Mouse (Mus musculus) myocyte (in vitro differentiated cells): ENCODE data around the gene Hcrt.

Source experiments
- CEBPB ChIP-seq: IDR thresholded peaks from 2 replicates; pipeline ENCODE4 v1.6.1; 2011; ENCODE audit warnings: mild to moderate bottlenecking, moderate library complexity; ENCODE audit not compliant: poor library complexity, insufficient read depth, severe bottlenecking
- E2F4 ChIP-seq: IDR thresholded peaks from one replicate; pipeline ENCODE4 v1.6.1; 2011; ENCODE audit warnings: mild to moderate bottlenecking, control low read depth, moderate library complexity; ENCODE audit not compliant: insufficient read depth
- MAX ChIP-seq: IDR thresholded peaks from one replicate; pipeline ENCODE4 v1.6.1; 2011; ENCODE audit warnings: low read depth, mild to moderate bottlenecking, control low read depth
- MYOD1 ChIP-seq, 3 experiments: IDR thresholded peaks; one replicate each; pipeline ENCODE4 v1.6.1; 2011; ENCODE audit warnings: control low read depth in 2 of 3, low read depth in 2 of 3, mild to moderate bottlenecking in 2 of 3, moderate library complexity in 1 of 3; ENCODE audit not compliant: insufficient read length in 2 of 3, control insufficient read depth in 1 of 3
- MYOG ChIP-seq, 3 experiments: IDR thresholded peaks; one replicate each; pipeline ENCODE4 v1.6.1; 2011; ENCODE audit warnings: control low read depth in 2 of 3, low read depth in 2 of 3, mild to moderate bottlenecking in 2 of 3; ENCODE audit not compliant: insufficient read length in 2 of 3, control insufficient read depth in 1 of 3, insufficient read depth in 1 of 3
- POLR2A ChIP-seq: IDR thresholded peaks from one replicate; pipeline ENCODE4 v1.6.1; 2011; ENCODE audit warnings: low read depth, mild to moderate bottlenecking, control low read depth, moderate library complexity; ENCODE audit not compliant: insufficient read length
- POLR2AphosphoS2 ChIP-seq: IDR thresholded peaks from one replicate; pipeline ENCODE4 v1.6.1; 2011; ENCODE audit warnings: low read depth, control low read depth; ENCODE audit not compliant: insufficient read length
- REST ChIP-seq: IDR thresholded peaks from one replicate; pipeline ENCODE4 v1.6.1; 2011; ENCODE audit warnings: mild to moderate bottlenecking, control low read depth, moderate library complexity; ENCODE audit not compliant: insufficient read depth, insufficient read length
- SRF ChIP-seq: IDR thresholded peaks from one replicate; pipeline ENCODE4 v1.6.1; 2011; ENCODE audit warnings: low read depth; ENCODE audit not compliant: control insufficient read depth, insufficient read length
- TCF12 ChIP-seq: IDR thresholded peaks from one replicate; pipeline ENCODE4 v1.6.1; 2011; ENCODE audit warnings: mild to moderate bottlenecking, control low read depth; ENCODE audit not compliant: poor library complexity, insufficient read depth, severe bottlenecking
- TCF3 ChIP-seq: IDR thresholded peaks from one replicate; pipeline ENCODE4 v1.6.1; 2011; ENCODE audit warnings: low read depth, control low read depth; ENCODE audit not compliant: insufficient read length
- USF1 ChIP-seq: IDR thresholded peaks from one replicate; pipeline ENCODE4 v1.6.1; 2011; ENCODE audit warnings: low read depth, mild to moderate bottlenecking, control low read depth, moderate library complexity

- no peak for TF ChIP-seq MAX
- no peak for TF ChIP-seq POLR2A
- no peak for TF ChIP-seq MYOD1 (IDR thresholded peaks at IDR 0.05; ENCODE audit: control insufficient read depth in 1 of 3, insufficient read length in 2 of 3, low read depth in 2 of 3)
- TF ChIP-seq USF1: no peak
- peak; percentile 10 for TF ChIP-seq POLR2AphosphoS2
- TF ChIP-seq CEBPB: no peak
- TF ChIP-seq MYOG (IDR thresholded peaks at IDR 0.05; ENCODE audit: control insufficient read depth in 1 of 3, insufficient read depth in 1 of 3, insufficient read length in 2 of 3, low read depth in 2 of 3): no peak
- TF ChIP-seq TCF12: no peak
- TF ChIP-seq E2F4: no peak
- no peak for TF ChIP-seq SRF
- no peak for TF ChIP-seq TCF3
- TF ChIP-seq REST: no peak
These were observed 49.6 kb downstream of the Hcrt start for GRCm38 (mm10) chr11:100713174-100713573.
